Mouse (Mus musculus): ENCODE results near the gene Vamp3. TPM values are rescaled to one million over a fixed set of nuclear protein-coding genes. Genes with fewer than 3 reads are reported as not detected.

Vamp3 gene
- total and polyA plus RNA-seq, 2 experiments from 2014 or later, result 47.1 to 48.8 TPM

GRCm38 (mm10) chr4:151081355-151081754 is 23.6 kb upstream of the Vamp3 start:
- no peak overlapping the region for H3K4me2 ChIP-seq (ENCODE audit: low read depth)
- H3K27ac ChIP-seq (ENCODE audit: low read depth, low read length), result no peak overlapping the region
- 88% methylated on average over 2 of the region's 2 CpGs for WGBS
- H3K9ac ChIP-seq, result no peak overlapping the region
- TF ChIP-seq CTCF (IDR thresholded peaks at IDR 0.05; ENCODE audit: low read depth), result no peak
- peaks cover 97% of the 10 kb centered on the region for H3K36me3 ChIP-seq (ENCODE audit: insufficient read depth)
- H3K4me1 ChIP-seq (ENCODE audit: insufficient read depth), result no peaks in the 10 kb centered on the region
- no peak for ATAC-seq
- no peaks in the 10 kb centered on the region for H3K27me3 ChIP-seq (ENCODE audit: insufficient read depth, low read length)
- DNase-seq, result no peak
- no peaks in the 10 kb centered on the region for H3K9me3 ChIP-seq (ENCODE audit: low read length)
- H3K4me3 ChIP-seq (ENCODE audit: low read depth, low read length), result no peak overlapping the region

- Histone ChIP-seq H3K36me3 (ENCODE audit: insufficient read depth) (peaks cover 95% of the 10 kb centered on the region), H3K4me3 (ENCODE audit: low read depth, low read length) (no peak overlapping the region), H3K4me1 (ENCODE audit: insufficient read depth) (no peaks in the 10 kb centered on the region), H3K27me3 (ENCODE audit: insufficient read depth, low read length) (no peaks in the 10 kb centered on the region), H3K9ac (no peak overlapping the region), H3K4me2 (ENCODE audit: low read depth) (no peak overlapping the region), H3K9me3 (ENCODE audit: low read length) (no peaks in the 10 kb centered on the region), H3K27ac (ENCODE audit: low read depth, low read length) (no peak overlapping the region)
- no peak for TF ChIP-seq CTCF (IDR thresholded peaks at IDR 0.05; ENCODE audit: low read depth)
- DNase-seq (no peak), ATAC-seq (no peak)
- 93% methylated on average over 15 of the region's 15 CpGs for WGBS
Measured at GRCm38 (mm10) chr4:151074817-151075216, 17.1 kb upstream of the Vamp3 start.

- Histone ChIP-seq H3K27ac (ENCODE audit: low read depth, low read length) (no peak overlapping the region), H3K4me2 (ENCODE audit: low read depth) (no peak overlapping the region), H3K4me3 (ENCODE audit: low read depth, low read length) (no peak overlapping the region), H3K9ac (no peak overlapping the region), H3K9me3 (ENCODE audit: low read length) (no peaks in the 10 kb centered on the region), H3K4me1 (ENCODE audit: insufficient read depth) (no peaks in the 10 kb centered on the region), H3K27me3 (ENCODE audit: insufficient read depth, low read length) (no peaks in the 10 kb centered on the region), H3K36me3 (ENCODE audit: insufficient read depth) (peaks cover 95% of the 10 kb centered on the region)
- ATAC-seq (peak; percentile 86), DNase-seq (peak; percentile 87)
- peak; percentile 90 for TF ChIP-seq CTCF (IDR thresholded peaks at IDR 0.05; ENCODE audit: low read depth)
- WGBS, result 52% methylated on average over 13 of the region's 13 CpGs
Measured at GRCm38 (mm10) chr4:151073108-151073744, 15.5 kb upstream of the Vamp3 start.

- peaks cover 92% of the 10 kb centered on the region for H3K36me3 ChIP-seq (ENCODE audit: insufficient read depth)
- H3K4me1 ChIP-seq (ENCODE audit: insufficient read depth), result no peaks in the 10 kb centered on the region
- H3K27me3 ChIP-seq (ENCODE audit: insufficient read depth, low read length), result no peaks in the 10 kb centered on the region
- no peak overlapping the region for H3K4me3 ChIP-seq (ENCODE audit: low read depth, low read length)
- no peak for TF ChIP-seq CTCF (IDR thresholded peaks at IDR 0.05; ENCODE audit: low read depth)
- H3K27ac ChIP-seq (ENCODE audit: low read depth, low read length), result no peak overlapping the region
- ATAC-seq, result no peak
- no peak overlapping the region for H3K4me2 ChIP-seq (ENCODE audit: low read depth)
- WGBS, result 92% methylated on average over 7 of the region's 7 CpGs
- DNase-seq, result no peak
- H3K9ac ChIP-seq, result no peak overlapping the region
- H3K9me3 ChIP-seq (ENCODE audit: low read length), result no peaks in the 10 kb centered on the region
Measured at GRCm38 (mm10) chr4:151070962-151071361, 13.2 kb upstream of the Vamp3 start.

- Histone ChIP-seq H3K27me3 (ENCODE audit: insufficient read depth, low read length) (no peaks in the 10 kb centered on the region), H3K4me3 (ENCODE audit: low read depth, low read length) (no peak overlapping the region), H3K27ac (ENCODE audit: low read depth, low read length) (no peak overlapping the region), H3K4me2 (ENCODE audit: low read depth) (no peak overlapping the region), H3K9me3 (ENCODE audit: low read length) (no peaks in the 10 kb centered on the region), H3K36me3 (ENCODE audit: insufficient read depth) (peaks cover 76% of the 10 kb centered on the region), H3K4me1 (ENCODE audit: insufficient read depth) (no peaks in the 10 kb centered on the region), H3K9ac (no peak overlapping the region)
- peak; percentile 55 for TF ChIP-seq CTCF (IDR thresholded peaks at IDR 0.05; ENCODE audit: low read depth)
- ATAC-seq (peak; percentile 60; the same call in 1 of the 2 replicates), DNase-seq (no peak)
- WGBS, result 65% methylated on average over 4 of the region's 4 CpGs
Measured at GRCm38 (mm10) chr4:151068751-151069150, 11.0 kb upstream of the Vamp3 start.

- H3K9ac ChIP-seq, result no peak overlapping the region
- no peak overlapping the region for H3K4me3 ChIP-seq (ENCODE audit: low read depth, low read length)
- no peak for TF ChIP-seq CTCF (IDR thresholded peaks at IDR 0.05; ENCODE audit: low read depth)
- H3K4me1 ChIP-seq (ENCODE audit: insufficient read depth), result peaks cover 11% of the 10 kb centered on the region
- 80% methylated on average over 4 of the region's 4 CpGs for WGBS
- H3K36me3 ChIP-seq (ENCODE audit: insufficient read depth), result peaks cover 27% of the 10 kb centered on the region
- H3K4me2 ChIP-seq (ENCODE audit: low read depth), result no peak overlapping the region
- H3K27me3 ChIP-seq (ENCODE audit: insufficient read depth, low read length), result no peaks in the 10 kb centered on the region
- DNase-seq (no peak), ATAC-seq (no peak)
- H3K9me3 ChIP-seq (ENCODE audit: low read length), result no peaks in the 10 kb centered on the region
- H3K27ac ChIP-seq (ENCODE audit: low read depth, low read length), result no peak overlapping the region
Measured at GRCm38 (mm10) chr4:151059566-151059965, 1.8 kb upstream of the Vamp3 start.

GRCm38 (mm10) chr4:151058634-151059033 is 871 bp upstream of the Vamp3 start:
- peaks cover 24% of the 10 kb centered on the region for H3K36me3 ChIP-seq (ENCODE audit: insufficient read depth)
- peak overlapping the region; percentile 68 for H3K4me2 ChIP-seq (ENCODE audit: low read depth)
- DNase-seq, result no peak
- 0 out of 2 replicates have a peak overlapping the region, but pooled peaks have one; percentile 92 for H3K9ac ChIP-seq
- H3K9me3 ChIP-seq (ENCODE audit: low read length), result no peaks in the 10 kb centered on the region
- TF ChIP-seq CTCF (IDR thresholded peaks at IDR 0.05; ENCODE audit: low read depth), result no peak
- H3K27ac ChIP-seq (ENCODE audit: low read depth, low read length), result peak overlapping the region; percentile 94
- H3K27me3 ChIP-seq (ENCODE audit: insufficient read depth, low read length), result no peaks in the 10 kb centered on the region
- ATAC-seq, result no peak
- H3K4me3 ChIP-seq (ENCODE audit: low read depth, low read length), result no peak overlapping the region
- 75% methylated on average over 4 of the region's 4 CpGs for WGBS
- H3K4me1 ChIP-seq (ENCODE audit: insufficient read depth), result peaks cover 11% of the 10 kb centered on the region

All from forebrain, postnatal 0 days (tissue).